Mouse (Mus musculus) cerebellum, postnatal 10 days (tissue): Measurements from ENCODE around the gene Tcte2.

Experiments used
- DNase-seq, 2 experiments: peaks; one replicate each; pipeline ENCODE4 v3.0.0; 2021; ENCODE audit warnings: mixed read lengths in 2 of 2

Gene Tcte2

GRCm38 (mm10) chr17:13716336-13716735 is 45.3 kb downstream of the Tcte2 start:
- DNase-seq = no peak

- DNase-seq = no peak
These were observed 46.1 kb downstream of the Tcte2 start for GRCm38 (mm10) chr17:13715511-13715910.

GRCm38 (mm10) chr17:13714654-13715053 is 47.0 kb downstream of the Tcte2 start:
- no peak for DNase-seq

GRCm38 (mm10) chr17:13714128-13714527 is 47.5 kb downstream of the Tcte2 start:
- no peak for DNase-seq

GRCm38 (mm10) chr17:13712518-13712917 is 49.1 kb downstream of the Tcte2 start:
- no peak for DNase-seq

GRCm38 (mm10) chr17:13712116-13712515 is 49.5 kb downstream of the Tcte2 start:
- no peak for DNase-seq

- DNase-seq = peak; percentile 49 to 61
These were observed 50.5 kb downstream of the Tcte2 start for GRCm38 (mm10) chr17:13711173-13711572.

- peak in 1 of 2 experiments; percentile 35 for DNase-seq
These were observed 56.1 kb downstream of the Tcte2 start for GRCm38 (mm10) chr17:13705481-13705921.

- peak; percentile 54 to 68 for DNase-seq
These were observed 57.9 kb downstream of the Tcte2 start for GRCm38 (mm10) chr17:13703611-13704320.

- no peak for DNase-seq
These were observed 61.3 kb downstream of the Tcte2 start for GRCm38 (mm10) chr17:13700131-13701016.

GRCm38 (mm10) chr17:13699716-13700115 is 61.9 kb downstream of the Tcte2 start:
- no peak for DNase-seq

GRCm38 (mm10) chr17:13698194-13698593 is 63.4 kb downstream of the Tcte2 start:
- no peak for DNase-seq

- DNase-seq = no peak
These were observed 64.0 kb downstream of the Tcte2 start for GRCm38 (mm10) chr17:13697646-13698045.

- DNase-seq = no peak
These were observed 65.7 kb downstream of the Tcte2 start for GRCm38 (mm10) chr17:13695881-13696280.

- no peak for DNase-seq
These were observed 66.4 kb downstream of the Tcte2 start for GRCm38 (mm10) chr17:13695211-13695610.

- DNase-seq = no peak
These were observed 67.4 kb downstream of the Tcte2 start for GRCm38 (mm10) chr17:13694181-13694580.

GRCm38 (mm10) chr17:13687656-13688055 is 74.0 kb downstream of the Tcte2 start:
- DNase-seq = no peak

GRCm38 (mm10) chr17:13687086-13687485 is 74.5 kb downstream of the Tcte2 start:
- no peak for DNase-seq

- no peak for DNase-seq
These were observed 76.0 kb downstream of the Tcte2 start for GRCm38 (mm10) chr17:13685621-13686020.

- DNase-seq = no peak
These were observed 77.4 kb downstream of the Tcte2 start for GRCm38 (mm10) chr17:13684256-13684655.

- no peak for DNase-seq
These were observed 78.0 kb downstream of the Tcte2 start for GRCm38 (mm10) chr17:13683411-13684174.

GRCm38 (mm10) chr17:13683027-13683410 is 78.6 kb downstream of the Tcte2 start:
- DNase-seq = no peak

- no peak for DNase-seq
These were observed 79.1 kb downstream of the Tcte2 start for GRCm38 (mm10) chr17:13682378-13683026.
